Mouse (Mus musculus) left cerebral cortex, adult 8-10 months (tissue): ENCODE results near the gene Nmral1. TPM values are rescaled to one million over a fixed set of nuclear protein-coding genes. Genes with fewer than 3 reads are reported as not detected.
"Not testable (repeated sequence)": the region's sequence is repeated elsewhere in the genome, so short reads cannot be mapped to it uniquely, and the experiment has no call there.

Experiments used
- DNase-seq, 2 experiments: peaks; one replicate each; pipeline ENCODE4 v3.0.0; 2022; ENCODE audit warnings: low spot score in 2 of 2
- total RNA-seq, 4 experiments: library from RNA; stranded (reverse); gene quantifications; 2 replicates each; pipeline ENCODE4 v1.2.4; 2022

Gene Nmral1
- total RNA-seq: 10 to 100 TPM; 15.8 to 18.9 (median 17.4) TPM

DNA sequence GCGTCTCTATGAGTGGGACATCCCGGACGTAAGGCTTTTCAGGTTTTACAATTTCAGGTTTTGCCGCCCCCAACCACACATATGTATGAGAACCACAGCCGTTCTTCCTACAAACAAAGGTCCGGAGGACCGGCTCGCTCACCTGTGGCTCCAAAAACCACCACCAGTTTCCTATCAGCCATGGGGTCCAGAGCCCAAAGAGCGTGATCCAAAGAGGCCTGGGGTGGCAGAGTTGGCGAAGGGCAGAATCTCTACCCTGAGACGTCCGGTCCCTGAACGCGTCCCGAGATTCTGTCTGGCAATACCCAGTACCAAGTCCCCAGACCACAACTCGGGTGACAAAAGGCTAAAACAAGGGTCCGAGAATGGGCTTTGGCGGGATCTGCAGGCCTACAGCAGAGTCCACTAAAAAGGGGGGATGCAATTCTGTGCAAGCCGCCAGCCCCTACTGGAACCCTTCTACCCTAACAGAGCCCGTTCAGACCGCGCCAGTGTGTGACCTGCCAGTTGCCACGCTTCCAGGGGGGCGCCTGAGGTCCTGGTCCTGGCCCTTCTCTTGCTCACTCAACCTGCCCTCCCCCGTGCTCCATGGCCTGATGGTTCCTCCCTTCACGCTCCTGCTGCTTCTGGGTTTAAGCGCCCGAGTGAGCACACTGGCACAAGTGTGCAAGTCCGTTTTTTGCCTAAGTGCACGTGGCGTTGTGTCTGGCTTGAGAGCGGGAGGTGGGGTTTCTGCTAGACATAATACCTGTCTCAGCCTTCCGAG, at the start of gene Nmral1:
TSS of gene Nmral1 (minus strand) at position 604 of the 766 bp plus-strand sequence.
- peak; percentile 55 to 56 for DNase-seq

- DNase-seq: no peak
Measured at GRCm38 (mm10) chr16:4768719-4769118, 49.6 kb upstream of the Nmral1 start.

- DNase-seq: no peak
Measured at GRCm38 (mm10) chr16:4767012-4767790, 48.0 kb upstream of the Nmral1 start.

- DNase-seq: no peak
Measured at GRCm38 (mm10) chr16:4765852-4766251, 46.7 kb upstream of the Nmral1 start.

DNA sequence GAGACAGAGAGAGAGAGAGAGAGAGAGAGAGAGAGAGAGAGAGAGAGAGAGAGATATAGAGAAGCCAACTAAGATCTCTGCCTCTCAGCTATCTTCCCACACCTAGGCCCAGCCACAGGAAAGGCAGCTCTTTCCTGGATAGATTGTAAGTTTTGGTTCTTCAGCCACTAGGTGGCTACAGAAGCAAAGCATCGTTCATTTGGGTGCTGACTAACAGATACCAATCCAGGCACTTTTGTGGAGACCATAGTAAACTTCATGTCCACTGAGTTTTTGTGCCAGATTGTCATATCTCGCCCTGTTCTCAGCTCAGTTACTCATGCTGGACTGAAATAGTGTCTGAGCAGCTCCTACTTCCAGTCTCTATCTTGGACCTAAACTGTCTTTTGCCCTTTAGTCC, 44.1 kb upstream of the Nmral1 start:
- no peak for DNase-seq

DNA sequence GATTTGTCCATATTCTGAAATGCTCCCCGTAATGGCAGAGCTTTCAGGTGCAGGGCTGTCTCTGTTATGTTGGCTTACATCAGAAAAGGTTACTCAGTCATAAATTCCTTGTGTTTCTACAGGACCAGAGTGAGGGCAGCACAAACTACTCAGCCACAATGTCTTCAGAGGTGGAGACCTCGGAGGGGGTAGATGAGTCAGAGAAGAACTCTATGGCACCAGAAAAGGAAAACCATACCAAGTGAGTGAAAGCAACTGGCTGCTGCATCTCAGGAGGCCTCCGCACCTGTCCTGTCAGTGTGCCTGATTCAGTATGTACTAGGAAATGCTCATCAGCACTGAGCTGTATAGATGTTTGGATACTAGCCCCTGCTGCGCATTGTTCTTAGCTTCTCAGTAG, 43.3 kb upstream of the Nmral1 start:
- no peak for DNase-seq

DNA sequence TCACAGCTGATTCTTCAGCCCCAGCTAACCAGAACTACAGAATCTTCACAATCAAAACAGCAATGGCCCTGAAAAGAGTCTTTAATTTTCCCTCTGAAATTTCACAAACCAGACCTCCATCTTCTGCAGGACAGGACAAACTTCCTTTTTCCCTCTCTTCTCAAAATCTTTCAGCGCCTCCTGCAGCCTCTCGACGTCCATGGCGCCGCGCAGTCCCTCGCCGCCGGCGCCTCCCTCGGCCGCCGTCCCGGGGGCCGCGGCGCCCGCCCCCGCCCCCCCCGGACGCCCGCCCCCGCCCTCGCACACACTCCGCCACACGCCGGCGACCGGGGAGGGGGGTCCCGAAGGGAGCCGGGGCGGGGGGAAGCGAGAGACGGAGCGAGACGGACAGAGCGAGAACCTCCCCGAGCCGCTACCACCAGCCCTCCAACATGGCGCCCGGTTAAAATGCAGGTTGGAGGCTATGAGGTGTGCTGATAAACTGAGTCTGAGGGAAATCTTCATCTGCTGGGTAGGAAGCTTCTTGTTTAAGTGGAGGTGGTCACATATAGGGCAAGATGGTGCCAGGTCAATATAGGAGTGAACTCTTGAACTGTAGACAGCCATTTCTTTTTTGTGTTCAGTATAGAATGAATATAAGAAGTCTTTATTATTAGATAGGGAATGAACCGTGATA, 37.6 kb upstream of the Nmral1 start:
- not testable (repeated sequence) for DNase-seq

DNA sequence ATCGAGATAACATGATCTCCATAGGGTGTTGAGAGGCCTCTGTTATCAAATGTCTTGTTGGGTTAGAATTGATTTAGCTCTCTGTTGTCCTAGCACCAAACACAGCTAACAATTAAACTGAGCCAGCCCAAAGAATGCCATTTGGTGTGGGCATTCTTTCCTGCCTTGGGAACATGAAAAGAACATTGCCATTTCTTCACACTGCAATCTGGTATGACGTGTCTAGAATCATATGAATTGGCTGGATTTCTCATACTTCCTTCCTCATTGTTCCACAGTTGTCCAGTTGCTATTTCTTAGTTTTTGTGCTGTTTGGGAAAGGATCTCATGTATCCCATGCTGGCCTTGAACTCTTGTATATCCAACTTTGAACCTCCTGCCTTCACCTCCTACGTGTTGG, 34.9 kb upstream of the Nmral1 start:
- no peak for DNase-seq

DNA sequence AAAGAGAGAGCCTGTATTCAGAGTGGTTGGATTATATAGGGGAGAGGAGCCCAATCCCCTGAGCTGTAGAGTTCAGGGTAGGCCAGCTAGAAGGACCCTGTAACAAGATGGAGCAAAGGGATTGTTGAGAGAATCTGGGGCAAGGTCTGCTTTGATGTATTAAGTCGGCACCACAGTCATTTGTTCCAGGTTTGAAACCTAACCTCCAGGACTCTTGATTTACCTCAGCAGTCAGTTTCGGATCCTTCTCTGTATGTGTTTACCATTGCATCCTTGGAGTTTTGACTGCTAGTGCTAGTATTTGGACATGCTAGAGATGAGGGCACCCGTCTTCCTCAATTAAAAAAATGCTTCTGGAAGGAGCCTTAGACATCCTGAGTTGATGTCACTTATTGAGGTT, 33.0 kb upstream of the Nmral1 start:
- DNase-seq: no peak

DNA sequence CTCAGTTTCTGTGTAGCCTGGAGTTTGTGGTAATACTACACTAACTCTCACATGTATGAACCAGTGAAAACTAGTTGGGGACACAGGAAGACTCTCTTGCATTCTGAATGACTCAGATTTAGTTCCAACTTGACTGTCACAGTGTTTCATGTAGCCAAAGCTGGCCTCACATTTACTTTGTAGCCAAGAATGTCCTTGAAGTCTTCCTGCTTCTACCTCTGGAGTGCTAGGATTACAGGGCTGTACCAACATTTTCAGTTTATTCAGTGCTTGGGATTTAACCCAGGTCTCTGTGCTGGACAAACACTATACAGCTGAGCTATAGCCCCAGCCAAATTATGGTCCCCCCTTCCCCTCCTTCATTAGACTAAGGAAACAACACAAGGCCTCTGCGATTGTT, 23.0 kb upstream of the Nmral1 start:
- no peak for DNase-seq

- no peak for DNase-seq
Measured at GRCm38 (mm10) chr16:4739994-4740393, 20.8 kb upstream of the Nmral1 start.

DNA sequence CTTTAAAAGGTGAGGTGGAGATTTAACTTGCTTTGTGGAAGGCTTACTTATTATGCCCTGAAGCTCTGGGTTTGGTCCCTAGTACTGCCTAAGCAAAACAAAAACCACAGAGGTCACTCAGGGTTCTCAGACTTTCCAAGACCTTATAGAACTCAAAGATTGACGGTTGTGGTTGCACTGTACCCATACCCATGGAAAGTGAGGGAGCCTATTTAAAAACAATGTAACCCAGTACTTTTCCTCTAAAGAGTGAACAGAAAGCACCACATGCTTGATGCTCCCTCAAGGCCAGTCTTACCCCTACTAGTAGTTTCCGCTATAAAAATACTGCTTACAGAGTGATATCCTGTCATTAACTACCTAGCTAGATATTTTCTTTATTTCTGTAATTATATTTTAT, 17.1 kb upstream of the Nmral1 start:
- DNase-seq: no peak

DNA sequence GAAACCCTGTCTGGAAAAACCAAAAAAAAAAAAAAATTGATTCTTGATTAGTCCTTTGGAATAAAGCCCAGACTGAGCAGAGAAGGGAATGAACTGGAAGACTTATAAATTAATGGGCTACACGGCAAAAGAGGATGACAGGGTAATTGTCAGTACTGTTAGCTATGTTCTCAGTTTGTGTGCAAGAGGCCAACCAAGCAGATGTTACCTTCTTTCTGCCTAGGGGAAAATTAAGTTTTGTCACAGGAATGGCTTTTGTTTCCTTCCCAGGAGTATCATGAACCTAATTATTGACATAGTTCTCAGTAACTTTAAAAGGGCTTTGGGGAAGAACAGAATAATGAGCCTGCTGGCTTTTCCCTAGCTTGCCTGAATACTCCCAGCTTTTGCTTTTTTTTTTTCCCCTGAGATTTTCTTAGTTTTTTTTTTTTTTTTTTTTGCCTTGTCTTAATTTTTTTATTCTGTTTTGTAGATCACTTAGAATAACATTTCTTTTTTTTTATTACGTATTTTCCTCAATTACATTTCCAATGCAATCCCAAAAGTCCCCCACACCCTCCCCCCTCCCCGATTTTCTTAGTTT, 11.7 kb upstream of the Nmral1 start:
- no peak for DNase-seq

DNA sequence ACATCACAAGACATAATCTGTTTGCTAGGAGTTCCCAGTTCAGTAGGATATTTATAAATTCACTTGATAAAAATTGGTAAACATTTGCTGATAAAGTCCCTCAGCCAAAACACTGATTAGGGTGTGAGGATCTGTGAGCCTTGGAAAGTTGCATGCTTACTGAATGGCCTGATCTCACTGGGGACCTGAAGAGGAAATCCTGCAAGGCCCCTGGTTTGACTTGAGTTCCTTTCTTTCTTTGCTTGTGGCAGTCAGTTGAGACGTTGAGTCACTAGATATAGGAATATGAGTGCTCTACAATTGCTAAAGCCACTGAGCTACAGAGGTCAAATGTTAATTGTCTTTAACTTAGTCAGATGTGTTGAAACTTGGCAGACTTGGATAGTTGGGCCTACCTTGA, 8.8 kb upstream of the Nmral1 start:
- no peak for DNase-seq

- no peak for DNase-seq
Measured at GRCm38 (mm10) chr16:4727526-4727925, 8.4 kb upstream of the Nmral1 start.

DNA sequence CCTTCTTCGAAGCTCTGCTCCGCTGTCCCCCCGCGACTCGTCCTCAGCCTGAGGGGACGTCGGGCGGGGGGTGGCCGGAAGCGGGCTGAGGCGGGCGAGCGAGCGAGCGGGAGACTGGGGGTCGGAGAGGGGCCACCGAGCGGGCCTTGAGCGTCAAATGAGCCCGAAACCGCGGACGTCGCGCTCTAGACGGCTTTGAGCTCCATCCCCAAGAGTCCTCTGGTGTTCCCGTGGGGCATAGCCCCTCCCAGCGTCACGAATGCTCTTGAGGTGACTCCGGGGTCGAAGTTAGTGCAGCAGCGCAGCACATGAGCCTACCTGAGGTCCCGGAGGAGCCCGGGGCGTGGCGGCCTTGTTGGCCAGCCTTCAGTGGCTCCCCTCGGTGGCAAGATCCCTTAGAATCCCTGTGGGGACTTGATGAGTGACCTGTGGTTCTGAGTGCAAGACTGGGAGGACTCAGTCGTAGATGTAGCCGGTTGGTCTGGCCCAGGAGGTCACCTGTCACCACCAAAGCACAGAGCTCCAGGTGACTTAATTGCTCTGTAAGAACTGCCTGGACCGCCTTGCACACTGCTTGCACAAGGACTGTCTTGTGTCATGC, 7.5 kb upstream of the Nmral1 start:
- DNase-seq: peak; percentile 21 to 22

- DNase-seq: peak; percentile 87 to 88
Measured at GRCm38 (mm10) chr16:4725780-4726527, 6.8 kb upstream of the Nmral1 start, which contains the start of gene Hmox2. TSS of gene Hmox2 (plus strand) at chr16:4726361.

DNA sequence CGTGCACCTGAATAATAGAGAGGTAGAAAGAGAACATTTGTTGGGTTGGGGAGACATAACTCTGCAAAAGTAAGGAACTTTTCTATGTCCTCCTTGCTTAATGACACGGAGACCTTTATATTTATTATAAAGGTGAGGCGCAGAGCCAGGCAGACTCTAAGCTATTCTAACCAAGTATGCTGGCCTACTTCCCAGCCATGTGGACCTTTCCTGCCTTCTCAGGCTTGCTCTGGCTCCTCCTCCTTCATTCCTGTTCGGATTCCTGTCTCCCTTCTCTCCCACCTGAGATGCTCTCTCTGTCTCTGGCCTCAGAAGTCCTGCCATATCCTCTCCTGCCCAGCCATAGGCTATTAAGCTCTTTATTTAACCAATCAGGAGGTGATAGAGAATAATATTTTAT, 6.1 kb upstream of the Nmral1 start:
- DNase-seq: no peak

GRCm38 (mm10) chr16:4722915-4723209, 3.7 kb upstream of the Nmral1 start:
- no peak for DNase-seq

GRCm38 (mm10) chr16:4722128-4722914, 3.2 kb upstream of the Nmral1 start:
- no peak for DNase-seq
